Mouse (Mus musculus) liver, embryonic 13.5 days (tissue): Measurements from ENCODE around the gene Tarbp2. TPM values are rescaled to one million over a fixed set of nuclear protein-coding genes. Genes with fewer than 3 reads are reported as not detected.
A peak's percentile ranks its signal among the peaks of the same experiment; 100 is the strongest.

Experiments
- ATAC-seq: fragments of 200-750 bp; cut with Nextera tagmentation; 2 replicates; pipeline ENCODE4 v1.8.0; 2017; ENCODE audit warnings: low read depth, mild to moderate bottlenecking, moderate number of reproducible peaks, moderate library complexity
- DNase-seq: peaks from one replicate; pipeline ENCODE4 v3.0.0; 2022
- H3K27ac ChIP-seq: fragments of 300-500 bp; sonication (generic); 2 replicates; pipeline ENCODE4 v1.5.1; 2015; ENCODE audit warnings: moderate library complexity, mild to moderate bottlenecking, inconsistent platforms
- H3K27me3 ChIP-seq: fragments of 300-500 bp; sonication (generic); 2 replicates; pipeline ENCODE4 v1.6.1; 2015; ENCODE audit warnings: mild to moderate bottlenecking, inconsistent platforms
- H3K36me3 ChIP-seq: fragments of 300-500 bp; sonication (generic); 2 replicates; pipeline ENCODE4 v1.6.1; 2015; ENCODE audit warnings: mild to moderate bottlenecking, inconsistent platforms
- H3K4me1 ChIP-seq: fragments of 300-500 bp; sonication (generic); replicated peaks from 2 replicates; pipeline ENCODE4 v1.6.1; 2015; ENCODE audit warnings: inconsistent platforms
- H3K4me2 ChIP-seq: fragments of 300-500 bp; sonication (generic); 2 replicates; pipeline ENCODE4 v1.6.1; 2015; ENCODE audit warnings: inconsistent platforms, mild to moderate bottlenecking, moderate library complexity
- H3K4me3 ChIP-seq: fragments of 300-500 bp; sonication (generic); replicated peaks from 2 replicates; pipeline ENCODE4 v1.5.1; 2015; ENCODE audit warnings: mild to moderate bottlenecking, inconsistent platforms
- H3K9ac ChIP-seq: fragments of 300-500 bp; sonication (generic); 2 replicates; pipeline ENCODE4 v1.6.1; 2015; ENCODE audit warnings: mild to moderate bottlenecking, inconsistent platforms
- H3K9me3 ChIP-seq: fragments of 300-500 bp; sonication (generic); replicated peaks from 2 replicates; pipeline ENCODE4 v1.6.1; 2016; ENCODE audit warnings: inconsistent platforms
- WGBS: fragments of 180-500 bp; shearing (Covaris S2); methylation state at CpG from one replicate; pipeline ENCODE4 v1.1.7; 2015; ENCODE audit not compliant: insufficient replicate concordance; 5-methylcytosine and 5-hydroxymethylcytosine counted together
- polyA plus RNA-seq: library from polyadenylated mRNA; unstranded; fragments of >200 nt; fragmentation: Nextera tagmentation; extraction: Ambion mirVana; gene quantifications from 2 replicates; pipeline ENCODE4 v1.2.1, GENCODE M21; 2015

The Tarbp2 gene
- polyA plus RNA-seq, 1 experiment from 2014 or later, result 52.2 TPM

DNA sequence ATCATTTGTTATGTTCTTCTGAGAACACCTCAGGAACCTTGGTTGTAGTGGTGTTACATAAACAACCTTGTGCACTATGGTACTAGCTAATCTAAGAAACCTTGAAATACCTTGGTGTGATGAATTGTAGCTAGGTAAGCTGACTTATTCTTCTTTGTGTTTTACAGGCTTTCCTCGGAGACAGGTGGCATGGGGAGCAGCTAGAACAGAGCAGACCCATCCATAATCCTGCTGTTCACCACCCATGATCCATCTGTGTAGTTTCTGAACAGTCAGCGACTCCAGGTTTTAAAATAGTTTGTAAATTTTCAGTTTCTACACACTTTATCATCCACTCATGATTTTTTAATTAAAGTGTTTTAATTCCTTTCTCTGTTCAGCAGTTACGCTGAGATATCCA, 19.7 kb upstream of the Tarbp2 start:
- Histone ChIP-seq H3K27me3 (no peaks in the 10 kb centered on the region), H3K9ac (no peak overlapping the region), H3K4me1 (peaks cover 9% of the 10 kb centered on the region; the same call in 1 of the 2 replicates), H3K4me2 (no peak overlapping the region), H3K27ac (no peak overlapping the region), H3K9me3 (no peaks in the 10 kb centered on the region), H3K4me3 (no peak overlapping the region), H3K36me3 (peaks cover 98% of the 10 kb centered on the region)
- ATAC-seq (no peak), DNase-seq (no peak)
- 88% methylated on average over 3 of the region's 3 CpGs for WGBS

DNA sequence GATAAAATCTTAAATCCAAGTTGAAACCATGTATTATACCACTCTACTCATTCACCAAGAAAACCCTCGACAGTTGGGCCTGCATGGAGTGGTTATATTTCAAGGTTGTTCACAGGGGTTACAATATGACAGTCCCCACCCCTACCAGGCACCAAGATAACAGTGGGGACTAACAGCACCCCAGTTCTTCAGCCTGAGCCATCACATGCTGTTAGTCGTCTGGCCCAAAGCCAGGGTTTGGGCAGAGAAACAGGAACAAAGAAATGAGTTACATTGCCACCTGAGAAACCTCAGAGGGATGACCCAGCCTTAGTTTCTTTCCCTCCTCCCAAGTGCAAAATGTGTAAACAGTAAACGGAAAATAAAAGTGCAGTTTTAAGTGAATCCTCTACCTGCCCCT, 18.6 kb upstream of the Tarbp2 start:
- Histone ChIP-seq H3K4me3 (no peak overlapping the region), H3K4me1 (peaks cover 9% of the 10 kb centered on the region; the same call in 1 of the 2 replicates), H3K9me3 (no peaks in the 10 kb centered on the region), H3K27ac (no peak overlapping the region), H3K4me2 (no peak overlapping the region), H3K36me3 (peaks cover 98% of the 10 kb centered on the region), H3K9ac (no peak overlapping the region), H3K27me3 (no peaks in the 10 kb centered on the region)
- DNase-seq (no peak), ATAC-seq (no peak)
- WGBS, result 76% methylated on average over 3 of the region's 3 CpGs

DNA sequence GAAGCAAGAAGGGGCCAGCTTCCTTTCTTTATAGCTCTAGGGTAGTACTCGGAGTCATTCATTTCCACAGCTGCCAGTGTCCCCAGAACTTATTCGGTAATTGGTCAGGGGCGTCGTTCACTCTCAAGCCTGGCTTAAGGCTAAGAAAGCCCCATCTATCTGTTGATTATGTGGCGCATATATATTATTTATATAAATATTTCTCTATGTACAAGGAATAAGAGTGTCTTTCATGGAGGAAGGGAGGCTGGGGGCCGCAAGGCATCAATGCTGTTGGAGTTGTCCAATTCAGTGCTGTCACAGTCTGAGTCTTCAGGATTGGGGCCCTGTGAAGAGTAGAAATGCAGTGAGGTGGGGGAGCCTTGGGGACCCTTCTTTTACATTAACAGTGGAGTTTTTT, 18.1 kb upstream of the Tarbp2 start:
- no peak overlapping the region for H3K4me3 ChIP-seq
- H3K4me1 ChIP-seq, result peaks cover 9% of the 10 kb centered on the region; the same call in 1 of the 2 replicates
- H3K4me2 ChIP-seq, result no peak overlapping the region
- no peak overlapping the region for H3K27ac ChIP-seq
- no peaks in the 10 kb centered on the region for H3K9me3 ChIP-seq
- no peaks in the 10 kb centered on the region for H3K27me3 ChIP-seq
- peaks cover 97% of the 10 kb centered on the region for H3K36me3 ChIP-seq
- 88% methylated on average over 6 of the region's 6 CpGs for WGBS
- DNase-seq (no peak), ATAC-seq (no peak)
- H3K9ac ChIP-seq, result no peak overlapping the region

DNA sequence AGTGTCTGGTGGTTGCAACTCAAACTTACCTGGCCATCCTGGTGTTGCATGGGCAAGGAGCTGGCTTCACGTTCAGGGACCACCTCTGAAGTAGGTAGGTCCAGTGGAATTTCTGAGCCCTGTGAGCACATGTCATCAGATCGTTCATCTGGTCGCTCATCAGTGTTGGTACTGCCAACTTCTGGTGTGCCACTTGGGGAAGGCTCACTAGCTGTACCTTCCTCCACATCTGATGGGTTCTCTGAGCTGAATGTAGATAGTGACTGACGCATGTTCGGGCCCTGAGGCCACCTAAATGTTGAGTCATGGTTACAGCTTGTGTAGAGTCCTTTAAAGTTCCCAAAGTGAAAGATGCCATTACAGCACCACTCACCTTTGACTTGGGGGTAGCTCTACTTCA, 17.5 kb upstream of the Tarbp2 start:
- DNase-seq (no peak), ATAC-seq (no peak)
- Histone ChIP-seq H3K9me3 (no peaks in the 10 kb centered on the region), H3K4me2 (no peak overlapping the region), H3K4me3 (no peak overlapping the region), H3K36me3 (peaks cover 94% of the 10 kb centered on the region), H3K27me3 (no peaks in the 10 kb centered on the region), H3K27ac (no peak overlapping the region), H3K9ac (no peak overlapping the region), H3K4me1 (peaks cover 15% of the 10 kb centered on the region)
- 81% methylated on average over 5 of the region's 5 CpGs for WGBS

DNA sequence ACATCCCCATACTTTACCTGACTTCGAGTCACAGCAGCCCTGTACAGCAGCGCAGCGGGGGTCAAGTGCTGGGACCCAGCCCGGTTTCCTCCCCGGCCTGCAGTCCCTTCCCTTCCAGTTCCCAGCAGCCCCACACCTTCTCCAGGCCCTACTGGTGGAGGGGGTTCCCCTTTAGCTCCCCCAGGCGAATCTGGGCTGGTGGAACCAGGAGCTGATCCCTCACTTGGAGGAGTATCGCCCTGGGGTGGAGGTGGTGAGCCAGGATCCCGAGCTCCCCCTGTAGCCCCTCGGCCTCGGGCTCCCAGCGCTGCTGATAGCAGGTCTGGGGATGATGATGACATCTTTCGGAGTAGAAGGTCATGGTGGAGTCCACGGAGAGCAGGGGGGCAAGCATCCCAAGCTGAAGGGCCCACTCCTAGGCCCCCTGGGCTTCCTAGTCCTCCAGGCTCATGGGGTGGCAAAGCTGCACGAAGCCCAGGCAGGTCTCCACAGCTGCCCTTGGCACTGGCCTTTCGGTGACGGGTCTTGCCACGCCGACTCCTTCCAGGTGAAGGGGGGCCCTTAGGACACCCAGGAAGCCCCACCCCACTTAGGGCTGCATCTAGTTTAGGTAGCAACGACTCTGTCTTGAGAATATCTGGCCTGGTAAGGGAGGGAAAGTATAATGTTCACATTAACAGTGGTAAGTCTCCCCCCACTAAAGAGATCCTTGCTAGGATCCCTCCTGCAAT, 16.7 kb upstream of the Tarbp2 start:
- H3K36me3 ChIP-seq, result peaks cover 86% of the 10 kb centered on the region
- H3K9me3 ChIP-seq, result no peaks in the 10 kb centered on the region
- no peak overlapping the region for H3K27ac ChIP-seq
- no peak overlapping the region for H3K4me2 ChIP-seq
- no peak overlapping the region for H3K9ac ChIP-seq
- no peak for DNase-seq
- no peaks in the 10 kb centered on the region for H3K27me3 ChIP-seq
- peaks cover 22% of the 10 kb centered on the region for H3K4me1 ChIP-seq
- no peak overlapping the region for H3K4me3 ChIP-seq
- 0 out of 2 replicates have a peak, but pooled peaks have one; percentile 9 for ATAC-seq
- WGBS, result 88% methylated on average over 19 of the region's 19 CpGs

DNA sequence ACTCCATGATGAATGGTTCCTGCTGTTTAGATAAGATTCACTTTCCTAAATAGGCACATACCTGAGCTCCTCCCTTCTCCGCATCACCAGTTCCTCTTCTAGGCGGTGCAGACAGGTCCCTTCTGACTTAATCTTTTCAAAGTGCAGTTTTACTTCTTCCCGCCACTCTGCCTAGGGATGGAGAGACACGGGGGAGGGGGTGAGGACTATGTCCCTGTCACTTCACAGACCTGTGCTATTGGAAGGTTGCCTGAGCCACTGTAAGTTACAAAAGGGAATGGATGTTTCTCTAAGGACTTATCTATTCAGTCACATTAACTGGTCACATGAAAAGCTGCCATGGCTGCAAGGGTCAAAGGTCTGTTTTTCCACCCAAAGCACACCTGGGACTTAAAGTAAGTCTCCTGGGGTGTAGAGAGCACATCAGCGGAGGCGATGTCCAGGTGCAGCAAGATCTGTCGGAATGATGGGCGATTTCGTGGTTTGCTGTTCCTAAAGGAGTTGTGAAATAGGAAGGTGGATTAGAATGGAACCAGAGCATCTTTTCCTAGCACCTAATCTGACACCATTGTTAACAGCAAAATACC, 15.6 kb upstream of the Tarbp2 start:
- 83% methylated on average over 9 of the region's 9 CpGs for WGBS
- ATAC-seq, result no peak
- H3K4me2 ChIP-seq, result no peak overlapping the region

DNA sequence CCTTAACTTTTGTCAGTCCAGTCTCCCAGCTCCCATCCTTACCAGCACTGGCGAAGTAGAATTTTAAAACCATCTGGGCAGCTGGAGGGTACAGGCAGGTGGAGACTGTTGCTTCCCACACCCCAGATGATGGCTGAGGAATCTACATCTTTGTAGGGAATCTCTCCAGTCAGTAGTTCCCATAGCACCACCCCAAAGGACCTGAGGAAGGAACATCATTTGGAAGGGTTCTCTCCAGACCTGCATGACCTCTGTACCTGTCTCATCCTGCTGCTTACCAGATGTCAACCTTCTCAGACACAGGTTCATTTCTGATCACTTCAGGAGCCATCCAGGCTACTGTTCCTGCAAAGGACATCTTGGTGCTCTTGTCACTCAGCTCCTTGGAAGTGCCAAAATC, 14.5 kb upstream of the Tarbp2 start, which contains the start of gene Gm10337:
TSS of gene Gm10337 (plus strand) at position 276 of the 400 bp plus-strand sequence.
- H3K27ac ChIP-seq, result no peak within 1 kb of the TSS
- H3K4me3 ChIP-seq, result no peak within 1 kb of the TSS

More for the DNA sequence above, 15.6 kb upstream of the Tarbp2 start:
- Histone ChIP-seq H3K9me3 (no peaks in the 10 kb centered on the region), H3K4me1 (peaks cover 29% of the 10 kb centered on the region), H3K36me3 (peaks cover 76% of the 10 kb centered on the region), H3K27ac (no peak overlapping the region; the same call in 1 of the 2 replicates), H3K4me3 (no peak overlapping the region), H3K27me3 (no peaks in the 10 kb centered on the region), H3K9ac (no peak overlapping the region)
- no peak for DNase-seq

DNA sequence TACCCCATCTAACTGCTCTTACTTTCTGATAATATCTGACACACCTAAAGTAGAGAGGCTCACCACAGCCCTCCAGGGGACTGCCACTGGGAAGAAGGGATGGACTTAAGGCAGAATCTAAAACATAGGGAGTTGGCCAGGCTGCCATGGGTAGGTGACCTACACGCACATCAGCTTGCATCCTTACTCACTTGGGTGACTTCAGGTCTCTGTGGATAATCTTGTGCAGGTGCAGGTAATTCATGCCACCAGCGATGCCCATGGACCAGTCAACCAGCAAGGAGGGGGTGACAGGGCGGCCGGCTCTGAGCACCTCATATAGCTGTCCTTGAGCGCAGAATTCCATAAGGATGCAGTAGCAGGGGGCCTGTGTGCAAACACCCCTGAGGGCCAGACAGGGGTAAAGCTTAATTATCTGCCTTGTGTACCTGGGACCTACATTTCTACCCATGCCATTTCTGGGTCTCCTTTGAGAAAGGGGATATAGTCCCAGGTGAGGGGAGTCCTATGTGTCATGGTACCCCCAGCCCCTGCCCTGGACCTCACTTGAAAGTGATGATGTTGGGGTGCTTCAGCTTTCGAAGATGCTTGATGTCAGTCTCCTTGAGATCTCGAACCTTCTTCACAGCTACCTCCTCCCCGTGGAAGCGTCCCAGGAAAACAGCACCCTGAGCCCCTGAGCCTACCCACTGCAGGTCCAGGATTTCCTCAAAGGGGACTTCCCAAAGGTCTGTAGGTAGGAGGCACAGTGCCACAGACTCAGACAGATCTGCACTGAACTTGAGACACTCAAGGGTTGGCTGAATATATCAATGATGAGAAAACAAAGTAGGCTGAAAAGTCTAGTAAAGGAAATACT, 13.8 kb upstream of the Tarbp2 start:
- Histone ChIP-seq H3K36me3 (peaks cover 59% of the 10 kb centered on the region), H3K4me3 (no peak overlapping the region), H3K4me2 (no peak overlapping the region), H3K27me3 (no peaks in the 10 kb centered on the region), H3K4me1 (peaks cover 29% of the 10 kb centered on the region), H3K9me3 (no peaks in the 10 kb centered on the region), H3K9ac (no peak overlapping the region), H3K27ac (no peak overlapping the region)
- ATAC-seq (peak; percentile 25; the same call in 1 of the 2 replicates), DNase-seq (no peak)
- WGBS, result 84% methylated on average over 9 of the region's 9 CpGs

More for the DNA sequence above, 14.5 kb upstream of the Tarbp2 start, which contains the start of gene Gm10337:
- H3K4me2 ChIP-seq, result no peak within 1 kb of the TSS
- H3K36me3 ChIP-seq, result peaks cover 65% of the 10 kb centered on the region
- H3K9ac ChIP-seq, result no peak within 1 kb of the TSS
- WGBS, result 92% methylated on average over 1 of the region's 1 CpGs
- no peak for ATAC-seq
- no peaks in the 10 kb centered on the region for H3K27me3 ChIP-seq
- H3K4me1 ChIP-seq, result peaks cover 29% of the 10 kb centered on the region
- no peaks in the 10 kb centered on the region for H3K9me3 ChIP-seq
- no peak for DNase-seq

DNA sequence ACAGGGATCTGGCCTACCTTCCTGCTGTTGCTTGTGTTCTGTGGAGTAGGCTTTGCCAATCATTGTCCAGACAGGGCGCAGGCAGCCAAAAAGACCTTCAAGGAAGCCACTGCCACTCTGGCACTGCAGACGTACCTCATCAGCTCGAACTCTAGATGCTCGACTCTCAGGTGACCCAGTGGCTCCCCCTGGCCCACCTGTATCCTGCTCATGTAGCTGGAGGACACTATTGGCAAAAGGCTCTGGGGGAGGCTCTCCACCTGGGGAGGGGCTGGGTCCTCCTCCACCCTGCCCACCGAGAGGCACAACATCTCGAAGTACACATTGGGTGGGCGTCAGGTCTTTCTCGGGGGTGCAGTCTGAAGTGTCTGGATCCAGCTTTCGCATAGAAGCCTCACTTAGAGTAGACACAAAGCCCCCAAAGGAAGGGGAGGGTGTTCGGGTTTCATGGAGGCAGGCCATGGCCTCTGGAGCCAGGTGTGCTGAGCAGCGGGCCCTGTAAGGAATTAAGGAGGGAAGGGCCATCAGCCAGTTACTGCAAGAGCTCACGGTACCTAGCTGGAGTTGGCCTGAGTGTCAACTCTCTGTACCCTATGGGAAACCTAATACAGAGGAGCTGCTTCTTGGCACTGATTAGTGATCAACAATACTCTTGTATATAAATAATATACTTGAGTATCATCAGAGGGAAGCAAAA, 12.8 kb upstream of the Tarbp2 start:
- Histone ChIP-seq H3K4me2 (no peak overlapping the region), H3K27ac (no peak overlapping the region), H3K27me3 (peaks cover 6% of the 10 kb centered on the region; the same call in 1 of the 2 replicates), H3K9me3 (no peaks in the 10 kb centered on the region), H3K4me3 (no peak overlapping the region), H3K36me3 (peaks cover 49% of the 10 kb centered on the region), H3K4me1 (peaks cover 39% of the 10 kb centered on the region), H3K9ac (no peak overlapping the region)
- no peak for ATAC-seq
- DNase-seq, result no peak
- WGBS, result 72% methylated on average over 12 of the region's 12 CpGs

DNA sequence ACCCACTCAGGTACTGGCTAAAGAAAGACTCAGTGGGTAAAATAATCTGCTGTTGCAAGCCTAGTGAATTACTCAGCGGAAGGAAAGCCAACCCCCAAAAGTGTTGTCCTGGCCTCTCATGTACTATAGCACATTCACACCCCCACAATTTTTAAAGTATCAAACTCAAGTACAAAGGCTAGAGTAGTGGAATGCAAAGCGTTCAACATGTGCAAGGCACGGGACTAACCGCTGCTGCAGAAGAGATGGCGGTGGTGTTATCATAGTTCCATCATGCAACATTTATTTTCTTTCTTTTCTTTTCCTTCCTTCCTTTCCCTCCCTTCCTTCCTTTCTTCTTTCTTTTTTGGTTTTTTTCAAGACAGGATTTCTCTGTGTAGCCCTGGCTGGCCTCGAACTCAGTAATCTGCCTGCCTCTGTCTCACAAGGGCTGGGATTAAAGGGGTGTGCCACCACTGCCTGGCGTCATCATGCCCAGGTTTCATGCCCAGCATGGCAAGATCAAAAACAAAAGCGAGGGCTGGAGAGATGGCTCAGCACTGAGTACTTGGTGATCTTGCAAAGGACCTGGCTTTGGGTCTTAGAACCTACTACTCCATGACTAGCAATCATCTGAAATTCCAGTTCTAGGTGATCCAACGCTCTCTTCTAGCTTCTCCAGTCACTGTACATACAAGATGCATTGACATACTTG, 12.1 kb upstream of the Tarbp2 start:
- Histone ChIP-seq H3K36me3 (peaks cover 42% of the 10 kb centered on the region), H3K27me3 (peaks cover 10% of the 10 kb centered on the region; the same call in 1 of the 2 replicates), H3K4me1 (peaks cover 44% of the 10 kb centered on the region), H3K4me2 (no peak overlapping the region), H3K9ac (no peak overlapping the region), H3K9me3 (no peaks in the 10 kb centered on the region), H3K27ac (no peak overlapping the region), H3K4me3 (no peak overlapping the region)
- WGBS, result 67% methylated on average over 9 of the region's 9 CpGs
- ATAC-seq (no peak), DNase-seq (no peak)
